Comparison of ENCODE assay signal across 16 mouse cellular contexts in genomic region chr2:119320571-119320970, GRCm38 (mm10). TPM values are rescaled to one million over a fixed set of nuclear protein-coding genes. Genes with fewer than 3 reads are reported as not detected.
DNase-seq lines count a peak whose midpoint lies in the region; ATAC-seq and TF ChIP-seq lines count a peak whose summit lies in the region.
"Had no signal": no experiment of that assay in that cellular context is flagged by ENCODE, and none has a peak within 500 bp of the region (broad histone marks: within the 10 kb centered on the region; RNA-seq: fewer than 3 reads in every experiment).

No protein-coding gene starts in this region.

- DNase-seq in heart, postnatal 0 days (ENCODE audit: low spot score): no peak
- no peak for DNase-seq in heart, adult 9 months (ENCODE audit: low spot score in 2 of 2)
- DNase-seq in liver, embryonic 11.5 days (ENCODE audit: low spot score): no peak
- no peak for DNase-seq in right cerebral cortex, postnatal 36 days (ENCODE audit: low spot score in 2 of 2)
- DNase-seq in gastrocnemius, adult 8-10 months (ENCODE audit: low spot score in 2 of 2): no peak
- DNase-seq: cerebellum, adult 11 months; gastrocnemius, postnatal 25 days; thymus, postnatal 14 days had no signal

- H3K27ac ChIP-seq in heart, postnatal 0 days (ENCODE audit: low read depth): peak overlapping the region; percentile 2; the same call in 1 of the 2 replicates
- peak overlapping the region; percentile 30; the same call in 1 of the 2 replicates for H3K27ac ChIP-seq in liver, embryonic 11.5 days (ENCODE audit: low read depth, low read length)
- H3K27ac ChIP-seq: embryonic facial prominence, embryonic 13.5 days; neural tube, embryonic 15.5 days; stomach, embryonic 15.5 days had no signal

- WGBS in heart, postnatal 0 days: 27% methylated on average over 8 of the region's 8 CpGs
- 49% methylated on average over 8 of the region's 8 CpGs for WGBS in liver, embryonic 11.5 days

- no peak overlapping the region for H3K4me3 ChIP-seq in heart, postnatal 0 days (ENCODE audit: low read depth, low read length)
- H3K4me3 ChIP-seq in megakaryocyte, embryonic 14.5 days (replicated peaks): peak overlapping the region; percentile 28
- H3K4me3 ChIP-seq in liver, embryonic 11.5 days (ENCODE audit: low read depth, low read length): no peak overlapping the region
- H3K4me3 ChIP-seq: embryonic facial prominence, embryonic 13.5 days; neural tube, embryonic 15.5 days; stomach, embryonic 15.5 days had no signal

- H3K4me1 ChIP-seq in heart, postnatal 0 days (ENCODE audit: control insufficient read depth, insufficient read depth): peaks cover 27% of the 10 kb centered on the region; the same call in 1 of the 2 replicates
- H3K4me1 ChIP-seq in megakaryocyte, embryonic 14.5 days: peaks cover 49% of the 10 kb centered on the region
- H3K4me1 ChIP-seq in liver, embryonic 11.5 days (replicated peaks; ENCODE audit: control insufficient read depth, insufficient read depth, low read length): peaks cover 60% of the 10 kb centered on the region

- peaks cover 45% of the 10 kb centered on the region for H3K27me3 ChIP-seq in heart, postnatal 0 days (ENCODE audit: control insufficient read depth, insufficient read depth, low read length)
- H3K27me3 ChIP-seq in megakaryocyte, embryonic 14.5 days (replicated peaks): peaks cover 77% of the 10 kb centered on the region
- H3K27me3 ChIP-seq in liver, embryonic 11.5 days (replicated peaks; ENCODE audit: control insufficient read depth, insufficient read depth, low read length): peaks cover 49% of the 10 kb centered on the region

- 0 out of 2 replicates have a peak, but pooled peaks have one; percentile 8 for ATAC-seq in heart, postnatal 0 days (ENCODE audit: insufficient read depth, low read depth)
- no peak for ATAC-seq in megakaryocyte, adult 5-6 weeks (ENCODE audit: poor library complexity, severe bottlenecking)
- peak; percentile 66 for ATAC-seq in liver, embryonic 11.5 days (replicated peaks; ENCODE audit: low FRiP score)
- ATAC-seq: activated CD4-positive, CD25-positive, alpha-beta regulatory T cell, adult 4 months had no signal

- H3K9me3 ChIP-seq in heart, postnatal 0 days (replicated peaks; ENCODE audit: control insufficient read depth, low read length): no peaks in the 10 kb centered on the region
- H3K9me3 ChIP-seq in megakaryocyte, embryonic 14.5 days: peaks cover 22% of the 10 kb centered on the region
- no peaks in the 10 kb centered on the region for H3K9me3 ChIP-seq in liver, embryonic 11.5 days (ENCODE audit: control insufficient read depth, low read length)
- H3K9me3 ChIP-seq: embryonic facial prominence, embryonic 13.5 days; neural tube, embryonic 15.5 days; stomach, embryonic 15.5 days had no signal

- H3K36me3 ChIP-seq in heart, postnatal 0 days (replicated peaks; ENCODE audit: control insufficient read depth, insufficient read depth, low read length): no peaks in the 10 kb centered on the region
- no peaks in the 10 kb centered on the region for H3K36me3 ChIP-seq in megakaryocyte, embryonic 14.5 days (replicated peaks; ENCODE audit: low read length)
- H3K36me3 ChIP-seq in liver, embryonic 11.5 days (ENCODE audit: control insufficient read depth, insufficient read depth, low read length): no peaks in the 10 kb centered on the region
- H3K36me3 ChIP-seq: embryonic facial prominence, embryonic 13.5 days; neural tube, embryonic 15.5 days; stomach, embryonic 15.5 days had no signal

- no peak overlapping the region for H3K9ac ChIP-seq in heart, postnatal 0 days (replicated peaks; ENCODE audit: low read depth, low read length)
- H3K9ac ChIP-seq in liver, embryonic 11.5 days (ENCODE audit: low read depth, low read length): peak overlapping the region; percentile 70; the same call in 1 of the 2 replicates
- H3K9ac ChIP-seq: embryonic facial prominence, embryonic 13.5 days; neural tube, embryonic 15.5 days; stomach, embryonic 15.5 days had no signal

- TF ChIP-seq CTCF in heart, postnatal 0 days (IDR thresholded peaks at IDR 0.05; ENCODE audit: low read depth): no peak

- TF ChIP-seq EP300 in heart, postnatal 0 days (IDR thresholded peaks at IDR 0.05; ENCODE audit: low read depth): no peak

- no peak overlapping the region for H3K4me2 ChIP-seq in heart, postnatal 0 days (ENCODE audit: low read depth, low read length)
- peak overlapping the region; percentile 82; the same call in 1 of the 2 replicates for H3K4me2 ChIP-seq in liver, embryonic 11.5 days
- H3K4me2 ChIP-seq: embryonic facial prominence, embryonic 13.5 days; midbrain, embryonic 11.5 days had no signal

RNA-seq across cellular contexts. Expression of gene Dll4, which starts 5.0 kb away (rescaled TPM):
- 5.0 and 6.6 TPM in 2 replicates for total RNA-seq in heart, postnatal 0 days (2014; rRNA removed; ENCODE audit: low replicate concordance)
- 5.7 and 6.2 TPM in 2 replicates for polyA plus RNA-seq in heart, postnatal 0 days (2015; fragmentation: Nextera tagmentation; extraction: Ambion mirVana)
- polyA plus RNA-seq in megakaryocyte, embryonic 14.5 days (2012; ENCODE audit: insufficient read depth, low replicate concordance): not detected in 2 replicates
- total RNA-seq in megakaryocyte, adult 5-6 weeks (2015): 0.09 TPM in 1 of 2 replicates, not detected in the other
- total RNA-seq in megakaryocyte, adult 5-6 weeks (2017): not detected in 2 replicates
- polyA plus RNA-seq in liver, embryonic 11.5 days (2014; fragmentation: Nextera tagmentation; extraction: Ambion mirVana): 5.3 and 5.9 TPM in 2 replicates
- total RNA-seq in gastrocnemius, adult 8-10 months (2022): 1 to 10 TPM; 3.3 to 5.8 (median 3.9) TPM
- polyA plus RNA-seq: activated CD4-positive, CD25-positive, alpha-beta regulatory T cell, adult 4 months had no signal

RNA-seq across cellular contexts. Expression of gene Chac1, which starts 30.5 kb away (rescaled TPM):
- 0.11 and 0.27 TPM in 2 replicates for total RNA-seq in heart, postnatal 0 days (2014; rRNA removed; ENCODE audit: low replicate concordance)
- polyA plus RNA-seq in heart, postnatal 0 days (2015; fragmentation: Nextera tagmentation; extraction: Ambion mirVana): 0.30 and 0.52 TPM in 2 replicates
- polyA plus RNA-seq in megakaryocyte, embryonic 14.5 days (2012; ENCODE audit: insufficient read depth, low replicate concordance): 33.0 and 93.9 TPM in 2 replicates
- 0.39 and 1.1 TPM in 2 replicates for total RNA-seq in megakaryocyte, adult 5-6 weeks (2015)
- total RNA-seq in megakaryocyte, adult 5-6 weeks (2017): 0.51 and 1.3 TPM in 2 replicates
- 2.9 and 3.2 TPM in 2 replicates for polyA plus RNA-seq in liver, embryonic 11.5 days (2014; fragmentation: Nextera tagmentation; extraction: Ambion mirVana)
- total RNA-seq in gastrocnemius, adult 8-10 months (2022): 100 to 1,000 TPM in 1 of 4 experiments, 10 to 100 TPM in 3; 59.1 to 158 (median 73.1) TPM
- polyA plus RNA-seq: activated CD4-positive, CD25-positive, alpha-beta regulatory T cell, adult 4 months had no signal

RNA-seq across cellular contexts. Expression of gene Vps18, which starts 32.0 kb away (rescaled TPM):
- 14.3 and 16.2 TPM in 2 replicates for total RNA-seq in heart, postnatal 0 days (2014; rRNA removed; ENCODE audit: low replicate concordance)
- polyA plus RNA-seq in heart, postnatal 0 days (2015; fragmentation: Nextera tagmentation; extraction: Ambion mirVana): 8.0 and 8.3 TPM in 2 replicates
- polyA plus RNA-seq in megakaryocyte, embryonic 14.5 days (2012; ENCODE audit: insufficient read depth, low replicate concordance): 8.8 and 11.1 TPM in 2 replicates
- 8.9 and 9.0 TPM in 2 replicates for total RNA-seq in megakaryocyte, adult 5-6 weeks (2015)
- total RNA-seq in megakaryocyte, adult 5-6 weeks (2017): 19.6 and 21.2 TPM in 2 replicates
- 13.4 and 14.0 TPM in 2 replicates for polyA plus RNA-seq in liver, embryonic 11.5 days (2014; fragmentation: Nextera tagmentation; extraction: Ambion mirVana)
- 10 to 100 TPM; 10.8 to 12.5 (median 11.5) TPM for total RNA-seq in gastrocnemius, adult 8-10 months (2022)

RNA-seq across cellular contexts. Expression of gene Rhov, which starts 49.5 kb away (rescaled TPM):
- total RNA-seq in heart, postnatal 0 days (2014; rRNA removed; ENCODE audit: low replicate concordance): 3.4 TPM in 1 of 2 replicates, not detected in the other
- polyA plus RNA-seq in heart, postnatal 0 days (2015; fragmentation: Nextera tagmentation; extraction: Ambion mirVana): 0.19 TPM in 1 of 2 replicates, not detected in the other
- polyA plus RNA-seq in megakaryocyte, embryonic 14.5 days (2012; ENCODE audit: insufficient read depth, low replicate concordance): 1.9 TPM in 1 of 2 replicates, not detected in the other
- 0.16 and 0.59 TPM in 2 replicates for total RNA-seq in megakaryocyte, adult 5-6 weeks (2015)
- total RNA-seq in megakaryocyte, adult 5-6 weeks (2017): 0.28 and 0.81 TPM in 2 replicates
- polyA plus RNA-seq in liver, embryonic 11.5 days (2014; fragmentation: Nextera tagmentation; extraction: Ambion mirVana): 0.38 TPM in 1 of 2 replicates, not detected in the other
- not detected for total RNA-seq in gastrocnemius, adult 8-10 months (2022)
- total RNA-seq: gastrocnemius, postnatal 25 days; heart, postnatal 36 days had no signal
- polyA plus RNA-seq: activated CD4-positive, CD25-positive, alpha-beta regulatory T cell, adult 4 months had no signal

Comparison
In these comparisons a context has a peak if more than half of its experiments do, and no peak if none do; other contexts are left out.
1. RNA of gene Chac1, which starts 30.5 kb away (total RNA-seq): 59.1 to 158 TPM in gastrocnemius, adult 8-10 months; 0.39 to 1.3 TPM in megakaryocyte, adult 5-6 weeks and 0.11 to 0.27 TPM in heart, postnatal 0 days; every median in the first group is over 10 times any median in the second.